Mouse (Mus musculus) Muller cell, postnatal 12 days (primary cell): ENCODE data around the gene Mki67.
A peak's percentile ranks its signal among the peaks of the same experiment; 100 is the strongest.

ENCODE experiments used
- DNase-seq: peaks from one replicate; pipeline ENCODE4 v3.0.0-alpha.2; 2015; ENCODE audit errors: inconsistent ontology term

Mki67 gene

DNA sequence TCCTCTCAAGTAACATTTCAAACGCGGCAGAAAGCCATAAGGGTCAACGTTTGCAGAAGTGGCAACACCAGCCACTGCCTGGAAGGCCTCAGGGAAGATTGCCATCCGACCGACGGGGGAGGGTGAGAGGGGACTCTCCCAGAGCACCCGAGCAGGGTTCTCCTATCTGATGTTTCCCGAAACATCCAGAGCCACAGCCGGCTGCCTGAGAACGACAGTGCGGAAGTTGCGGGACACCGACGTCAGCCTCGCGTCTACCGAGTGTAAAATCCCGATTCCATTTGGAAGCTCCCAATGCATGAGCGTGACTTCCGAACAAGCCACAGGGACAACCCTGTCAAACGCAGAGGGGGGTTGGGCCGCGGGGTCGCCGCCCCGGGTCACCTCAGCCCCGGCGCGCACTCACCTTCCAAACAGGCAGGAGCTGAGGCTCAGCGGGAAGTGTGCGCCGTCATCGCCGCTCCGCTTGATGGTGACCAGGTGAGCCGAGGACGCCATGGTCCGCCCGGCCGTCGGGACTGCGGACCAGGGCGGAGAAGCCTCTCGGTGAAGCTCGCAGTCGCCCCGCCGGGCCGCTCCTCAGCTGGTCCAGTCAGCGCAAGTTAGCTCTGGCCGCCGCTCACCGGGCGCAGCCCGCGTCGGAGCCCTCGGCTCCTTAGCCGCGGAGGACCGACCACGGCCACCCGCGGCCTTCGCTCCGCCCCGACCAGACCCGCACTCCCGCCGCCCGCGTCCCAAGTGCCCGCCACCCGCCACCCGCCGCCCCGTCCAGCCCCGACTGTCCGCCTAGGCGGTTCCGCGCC lies at the start of gene Mki67:
Mki67 (minus strand) TSS at position 720 of the 803 bp plus-strand sequence.
- no peak for DNase-seq

GRCm38 (mm10) chr7:135763311-135763710 lies 47.1 kb upstream of the Mki67 start:
- no peak for DNase-seq

- peak; percentile 88 for DNase-seq
These were observed 42.8 kb upstream of the Mki67 start for GRCm38 (mm10) chr7:135758754-135759510.

- DNase-seq: no peak
These were observed 42.0 kb upstream of the Mki67 start for GRCm38 (mm10) chr7:135758171-135758570.

- no peak for DNase-seq
These were observed 40.9 kb upstream of the Mki67 start for GRCm38 (mm10) chr7:135756984-135757586.

DNA sequence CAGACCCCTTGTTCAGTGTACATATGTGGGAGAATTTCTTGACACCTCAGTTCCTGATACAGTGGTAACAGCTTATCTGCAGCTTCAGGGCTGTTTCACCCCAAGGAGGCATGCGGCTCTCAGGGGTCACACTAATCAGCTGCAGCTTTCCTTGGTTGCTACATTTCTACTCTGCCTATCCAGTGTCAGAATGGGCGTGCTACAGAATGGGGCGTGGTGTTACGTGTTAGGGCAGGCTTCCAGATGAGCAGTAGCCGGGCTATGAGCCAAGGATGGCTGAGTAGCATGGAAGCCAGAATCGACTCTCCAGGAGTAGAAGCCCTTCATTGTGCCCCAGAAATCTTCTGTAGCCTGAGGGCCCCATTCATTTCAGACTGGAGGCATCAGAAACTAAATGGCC lies 32.8 kb upstream of the Mki67 start:
- peak; percentile 90 for DNase-seq

GRCm38 (mm10) chr7:135747072-135747471 lies 30.9 kb upstream of the Mki67 start:
- no peak for DNase-seq

- DNase-seq: no peak
These were observed 30.4 kb upstream of the Mki67 start for GRCm38 (mm10) chr7:135746528-135746927.

DNA sequence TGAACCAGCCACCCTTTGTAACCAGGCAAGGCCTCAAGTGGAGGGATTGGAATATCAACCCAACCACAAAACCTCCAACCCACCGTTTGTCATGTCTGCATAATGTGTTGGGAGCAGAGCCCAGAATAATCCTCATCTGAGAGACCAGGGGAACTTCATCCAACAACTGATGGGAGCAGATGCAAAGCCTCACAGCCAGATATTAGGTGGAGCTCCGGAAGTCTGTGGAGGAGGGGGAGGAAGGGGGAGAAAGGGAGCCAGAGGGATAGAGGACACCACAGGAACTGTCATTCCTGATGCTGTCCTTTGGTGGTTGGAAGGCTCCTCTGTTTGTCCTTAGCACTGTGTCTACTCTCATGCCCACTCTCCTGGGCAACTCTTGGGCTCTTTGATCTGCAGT lies 28.9 kb upstream of the Mki67 start:
- DNase-seq: peak; percentile 60

- DNase-seq: no peak
These were observed 24.3 kb upstream of the Mki67 start for GRCm38 (mm10) chr7:135740453-135740852.

- no peak for DNase-seq
These were observed 20.4 kb upstream of the Mki67 start for GRCm38 (mm10) chr7:135736581-135736886.

GRCm38 (mm10) chr7:135735691-135736580 lies 19.8 kb upstream of the Mki67 start:
- DNase-seq: peak; percentile 93

DNA sequence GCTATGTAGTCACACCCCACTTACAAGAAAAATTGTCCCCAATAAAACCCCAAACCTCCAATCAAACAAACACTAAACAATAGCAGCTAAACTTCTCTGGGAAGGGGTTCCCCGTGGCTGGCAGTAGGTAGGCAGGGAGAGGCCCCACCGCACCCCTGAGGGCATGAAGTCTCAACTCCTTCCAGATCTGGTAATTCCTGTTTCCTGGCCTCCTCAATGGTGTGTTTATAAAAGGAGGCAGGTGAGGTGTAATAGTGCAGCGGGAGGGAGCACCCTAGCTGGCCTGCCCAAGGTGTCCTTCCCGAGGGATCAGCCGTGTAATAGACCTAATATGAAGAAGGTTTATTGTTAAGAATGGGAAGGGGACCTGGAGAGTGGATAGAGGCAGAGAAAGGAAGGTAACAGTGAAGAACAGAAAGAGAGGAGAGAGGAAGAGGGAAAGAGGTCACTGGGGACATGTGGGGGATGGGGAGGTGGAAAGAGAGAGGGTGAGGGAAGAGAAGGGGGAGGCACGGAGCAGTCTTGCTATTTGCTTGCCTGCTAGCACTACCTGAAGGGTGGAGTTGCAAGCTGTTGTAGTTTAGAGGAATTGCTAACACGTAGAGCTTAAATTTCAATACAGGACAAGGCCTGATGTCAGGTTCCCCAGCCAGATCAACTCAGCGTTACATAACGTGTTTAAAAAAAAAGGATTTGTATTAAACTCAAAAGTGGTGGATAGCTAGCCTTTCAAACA lies 18.9 kb upstream of the Mki67 start:
- no peak for DNase-seq

- no peak for DNase-seq
These were observed 18.2 kb upstream of the Mki67 start for GRCm38 (mm10) chr7:135734379-135734778.

DNA sequence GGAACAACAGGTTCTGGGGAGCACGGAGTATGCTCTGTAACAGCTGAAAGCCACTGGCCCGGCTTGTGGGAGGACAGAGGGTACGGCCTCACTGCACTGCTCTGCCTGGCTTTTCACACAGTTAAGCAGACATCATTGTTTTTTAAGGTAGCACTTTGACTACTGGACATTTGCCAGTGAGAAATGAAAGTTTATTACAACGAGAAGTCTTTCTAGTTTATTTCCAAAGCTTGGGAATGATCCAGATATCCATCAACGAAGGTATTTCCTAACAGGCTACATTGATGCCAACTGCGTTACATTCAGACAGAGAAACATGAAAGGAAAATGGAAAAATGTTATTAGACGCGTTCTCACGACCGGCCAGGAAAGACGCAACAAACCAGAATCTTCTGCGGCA lies 11.9 kb upstream of the Mki67 start:
- DNase-seq: no peak

DNA sequence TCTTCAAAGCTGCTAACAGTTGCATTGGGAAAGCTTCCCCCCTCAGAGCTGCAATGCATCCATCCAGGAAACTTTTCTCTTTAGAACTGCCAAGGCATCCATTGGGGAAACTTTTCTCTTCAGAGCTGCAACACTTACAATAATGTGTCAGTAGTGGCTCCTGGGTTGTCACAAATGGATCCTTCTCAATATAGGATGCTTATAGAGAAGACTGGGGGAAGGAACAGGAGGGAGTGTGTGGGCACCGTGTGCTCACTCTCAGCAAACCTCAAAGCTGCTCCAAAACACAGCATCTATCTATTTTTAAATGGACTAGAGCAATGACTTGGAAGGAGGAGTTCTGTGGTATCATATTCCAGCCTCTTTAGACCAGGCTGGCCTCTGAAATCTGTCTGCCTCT lies 10.5 kb upstream of the Mki67 start:
- no peak for DNase-seq

DNA sequence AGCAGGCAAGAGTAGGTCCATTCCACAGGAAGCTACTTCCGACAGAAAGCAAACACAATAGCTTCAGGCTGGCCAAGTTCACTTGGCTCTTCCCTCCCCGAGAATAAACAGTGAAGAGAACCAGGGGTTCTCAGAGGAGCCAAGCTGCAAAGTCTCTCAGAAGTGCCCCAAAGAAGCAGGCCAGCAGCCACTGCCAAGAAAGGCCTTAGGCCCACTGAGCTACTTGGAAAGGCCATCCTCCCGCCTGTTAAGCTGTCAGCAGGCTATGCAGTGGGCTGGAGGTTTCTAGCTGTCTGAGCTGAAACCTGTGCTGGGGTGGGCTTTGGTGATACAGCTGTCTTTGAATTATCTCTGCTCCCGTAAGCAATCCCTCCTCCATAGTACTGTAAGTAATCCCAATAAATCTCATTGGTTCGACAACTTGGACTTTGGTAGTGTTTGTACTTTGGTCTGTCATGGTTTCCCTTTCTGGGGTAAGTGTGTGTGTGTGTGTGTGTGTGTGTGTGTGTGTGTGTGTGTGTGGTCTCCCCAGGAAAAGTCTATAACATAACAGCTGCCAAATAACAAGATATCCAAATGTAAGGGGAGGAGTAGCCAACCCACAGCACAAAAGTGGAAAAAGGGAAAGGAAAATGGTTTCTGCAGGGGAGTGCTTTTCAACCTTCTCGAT lies 7.6 kb upstream of the Mki67 start:
- no peak for DNase-seq

- DNase-seq: no peak
These were observed 6.1 kb upstream of the Mki67 start for GRCm38 (mm10) chr7:135722011-135722838.

DNA sequence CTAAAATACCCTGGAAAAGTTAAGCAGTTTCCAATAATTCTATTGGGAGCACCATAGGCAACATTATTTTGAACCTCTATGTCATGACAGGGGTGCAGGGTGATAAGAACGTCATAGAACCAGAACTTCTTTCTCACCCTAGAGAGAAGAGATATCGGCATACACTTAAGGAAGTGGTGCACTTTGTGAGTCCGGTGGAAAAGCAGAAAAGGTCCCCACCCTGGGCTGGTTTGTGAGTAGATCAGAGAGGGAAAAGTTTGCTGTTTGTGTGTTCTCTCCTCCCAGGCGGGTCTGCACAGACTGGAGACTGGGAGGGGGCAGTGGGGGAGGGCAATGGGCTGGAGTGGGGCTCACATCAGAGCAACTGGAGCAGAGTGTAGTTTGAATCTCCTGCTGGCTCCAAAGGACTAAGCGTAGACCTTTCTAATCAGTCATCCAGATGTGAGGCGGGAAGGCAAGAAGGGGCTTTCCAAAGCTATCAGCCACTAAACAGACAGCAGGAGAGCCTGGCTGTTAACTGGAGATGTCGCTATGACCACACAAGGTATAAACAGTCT lies 5.4 kb upstream of the Mki67 start:
- DNase-seq: no peak
